Mouse (Mus musculus): ENCODE measurements around the gene Gmip.

DNA sequence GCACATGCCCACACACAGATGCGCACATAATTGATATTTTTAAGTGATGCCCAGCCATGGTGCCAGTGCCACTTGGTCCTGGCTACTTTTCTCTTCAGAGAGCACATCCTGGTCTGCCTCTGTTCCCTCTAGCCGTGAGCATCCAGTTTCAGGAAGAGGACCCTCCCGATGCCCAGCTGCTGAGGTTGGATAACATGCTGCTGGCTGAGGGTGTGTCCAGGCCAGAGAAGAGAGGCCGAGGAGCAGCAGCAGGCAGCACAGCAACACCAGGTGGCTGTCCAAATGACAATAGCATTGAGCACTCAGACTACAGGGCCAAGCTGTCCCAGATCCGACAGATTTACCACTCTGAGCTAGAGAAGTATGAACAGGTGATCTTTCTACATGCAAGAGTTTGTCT is 55.7 kb downstream of the Gmip start:
- no peak for TF ChIP-seq CTCF (IDR thresholded peaks at IDR 0.05; ENCODE audit: borderline replicate concordance, control insufficient read depth, extremely low read depth, insufficient read depth, low read length, poor library complexity)
- TF ChIP-seq POLR2A (IDR thresholded peaks at IDR 0.05; ENCODE audit: control insufficient read depth, extremely low read depth, insufficient read depth, low read length, poor library complexity), result no peak
